Mouse (Mus musculus) hindbrain, embryonic 11.5 days (tissue): ENCODE results near the gene Olfr790. TPM values are rescaled to one million over a fixed set of nuclear protein-coding genes. Genes with fewer than 3 reads are reported as not detected.
A peak's percentile ranks its signal among the peaks of the same experiment; 100 is the strongest.

Experiments used
- ATAC-seq: fragments of 200-750 bp; cut with Nextera tagmentation; 2 replicates; pipeline ENCODE4 v1.8.0; 2017; ENCODE audit warnings: mild to moderate bottlenecking, moderate TSS enrichment, moderate library complexity; ENCODE audit not compliant: low FRiP score
- DNase-seq: peaks from one replicate; pipeline ENCODE4 v3.0.0-alpha.2; 2015; ENCODE audit warnings: low spot score
- H3K27ac ChIP-seq: fragments of 300-500 bp; sonication (generic); 2 replicates; pipeline ENCODE4 v1.5.1; 2014; ENCODE audit warnings: mild to moderate bottlenecking, low read depth, low read length
- H3K27me3 ChIP-seq: fragments of 300-500 bp; sonication (generic); 2 replicates; pipeline ENCODE4 v1.6.1; 2014; ENCODE audit warnings: mild to moderate bottlenecking, low read length, moderate library complexity, mixed read lengths; ENCODE audit not compliant: control insufficient read depth, insufficient read depth
- H3K36me3 ChIP-seq: fragments of 300-500 bp; sonication (generic); 2 replicates; pipeline ENCODE4 v1.6.1; 2014; ENCODE audit warnings: mild to moderate bottlenecking, low read length, moderate library complexity, mixed read lengths; ENCODE audit not compliant: control insufficient read depth, insufficient read depth
- H3K4me1 ChIP-seq: fragments of 300-500 bp; sonication (generic); replicated peaks from 2 replicates; pipeline ENCODE4 v1.6.1; 2014; ENCODE audit warnings: low read length, mixed read lengths; ENCODE audit not compliant: control insufficient read depth, insufficient read depth
- H3K4me2 ChIP-seq: fragments of 300-500 bp; sonication (generic); replicated peaks from 2 replicates; pipeline ENCODE4 v1.6.1; 2014; ENCODE audit warnings: mild to moderate bottlenecking, low read depth, low read length
- H3K4me3 ChIP-seq: fragments of 300-500 bp; sonication (generic); 2 replicates; pipeline ENCODE4 v1.5.1; 2014; ENCODE audit warnings: low read depth, low read length
- H3K9ac ChIP-seq: fragments of 300-500 bp; sonication (generic); 2 replicates; pipeline ENCODE4 v1.6.1; 2014; ENCODE audit warnings: low read depth, low read length
- H3K9me3 ChIP-seq: fragments of 300-500 bp; sonication (generic); 2 replicates; pipeline ENCODE4 v1.6.1; 2016; ENCODE audit warnings: low read length; ENCODE audit not compliant: control insufficient read depth
- WGBS: fragments of 180-500 bp; shearing (Covaris S2); extraction: QIAGEN DNeasy Blood & Tissue Kit; methylation state at CpG from one replicate; pipeline ENCODE4 v1.1.7; 2014; 5-methylcytosine and 5-hydroxymethylcytosine counted together
- polyA plus RNA-seq: library from polyadenylated mRNA; unstranded; fragments of >200 nt; fragmentation: Nextera tagmentation; extraction: Ambion mirVana; gene quantifications from 2 replicates; pipeline ENCODE4 v1.2.1, GENCODE M21; 2014

Olfr790 gene
- polyA plus RNA-seq, 1 experiment from 2014 or later = not detected

- H3K27me3 ChIP-seq = no peaks in the 10 kb centered on the region
- no peak overlapping the region for H3K9ac ChIP-seq
- no peaks in the 10 kb centered on the region for H3K4me1 ChIP-seq
- DNase-seq (peak; percentile 2), ATAC-seq (peak; percentile 33; the same call in 1 of the 2 replicates)
- H3K9me3 ChIP-seq = no peaks in the 10 kb centered on the region
- no peak overlapping the region for H3K27ac ChIP-seq
- no peak overlapping the region for H3K4me3 ChIP-seq
- H3K36me3 ChIP-seq = no peaks in the 10 kb centered on the region
- 46% methylated on average over 1 of the region's 1 CpGs for WGBS
- no peak overlapping the region for H3K4me2 ChIP-seq
Measured at GRCm38 (mm10) chr10:129549354-129549753, 51.1 kb downstream of the Olfr790 start.

Other genes with a start within 250 kb of the Olfr790 start
- not detected in 2 replicates for gene Olfr776, start 239.4 kb upstream of the Olfr790 start, polyA plus RNA-seq
- not detected in 2 replicates for gene Olfr777, start 227.0 kb upstream of the Olfr790 start, polyA plus RNA-seq
- not detected in 2 replicates for gene Olfr780, start 180.4 kb upstream of the Olfr790 start, polyA plus RNA-seq
- not detected in 2 replicates for gene Olfr781, start 169.6 kb upstream of the Olfr790 start, polyA plus RNA-seq
- gene Olfr782, start 149.6 kb upstream of the Olfr790 start, polyA plus RNA-seq = not detected in 2 replicates
- gene Olfr784, start 114.4 kb upstream of the Olfr790 start, polyA plus RNA-seq = 0.04 TPM in 1 of 2 replicates, not detected in the other
- gene Olfr785, start 93.1 kb upstream of the Olfr790 start, polyA plus RNA-seq = not detected in 2 replicates
- not detected in 2 replicates for gene Olfr786, start 71.2 kb upstream of the Olfr790 start, polyA plus RNA-seq
- not detected in 2 replicates for gene Olfr787, start 36.6 kb upstream of the Olfr790 start, polyA plus RNA-seq
- not detected in 2 replicates for gene Olfr788, start 27.5 kb upstream of the Olfr790 start, polyA plus RNA-seq
- gene Olfr789, start 13.7 kb upstream of the Olfr790 start, polyA plus RNA-seq = not detected in 2 replicates
- not detected in 2 replicates for gene Olfr791, start 23.3 kb downstream of the Olfr790 start, polyA plus RNA-seq
- not detected in 2 replicates for gene Olfr792, start 40.7 kb downstream of the Olfr790 start, polyA plus RNA-seq
- not detected in 2 replicates for gene Olfr794, start 69.2 kb downstream of the Olfr790 start, polyA plus RNA-seq
- not detected in 2 replicates for gene Olfr796, start 114.1 kb downstream of the Olfr790 start, polyA plus RNA-seq
- not detected in 2 replicates for gene Olfr798, start 129.4 kb downstream of the Olfr790 start, polyA plus RNA-seq
- not detected in 2 replicates for gene Olfr799, start 139.0 kb downstream of the Olfr790 start, polyA plus RNA-seq
- gene Olfr800, start 159.2 kb downstream of the Olfr790 start, polyA plus RNA-seq = not detected in 2 replicates
- gene Olfr801, start 175.4 kb downstream of the Olfr790 start, polyA plus RNA-seq = not detected in 2 replicates
- gene Olfr802, start 189.7 kb downstream of the Olfr790 start, polyA plus RNA-seq = not detected in 2 replicates
- not detected in 2 replicates for gene Olfr803, start 195.8 kb downstream of the Olfr790 start, polyA plus RNA-seq
- not detected in 2 replicates for gene Olfr804, start 204.7 kb downstream of the Olfr790 start, polyA plus RNA-seq
- not detected in 2 replicates for gene Olfr805, start 230.9 kb downstream of the Olfr790 start, polyA plus RNA-seq
- gene Olfr806, start 243.4 kb downstream of the Olfr790 start, polyA plus RNA-seq = not detected in 2 replicates